ENCODE assay signal across 8 mouse cellular contexts in the genomic region with DNA sequence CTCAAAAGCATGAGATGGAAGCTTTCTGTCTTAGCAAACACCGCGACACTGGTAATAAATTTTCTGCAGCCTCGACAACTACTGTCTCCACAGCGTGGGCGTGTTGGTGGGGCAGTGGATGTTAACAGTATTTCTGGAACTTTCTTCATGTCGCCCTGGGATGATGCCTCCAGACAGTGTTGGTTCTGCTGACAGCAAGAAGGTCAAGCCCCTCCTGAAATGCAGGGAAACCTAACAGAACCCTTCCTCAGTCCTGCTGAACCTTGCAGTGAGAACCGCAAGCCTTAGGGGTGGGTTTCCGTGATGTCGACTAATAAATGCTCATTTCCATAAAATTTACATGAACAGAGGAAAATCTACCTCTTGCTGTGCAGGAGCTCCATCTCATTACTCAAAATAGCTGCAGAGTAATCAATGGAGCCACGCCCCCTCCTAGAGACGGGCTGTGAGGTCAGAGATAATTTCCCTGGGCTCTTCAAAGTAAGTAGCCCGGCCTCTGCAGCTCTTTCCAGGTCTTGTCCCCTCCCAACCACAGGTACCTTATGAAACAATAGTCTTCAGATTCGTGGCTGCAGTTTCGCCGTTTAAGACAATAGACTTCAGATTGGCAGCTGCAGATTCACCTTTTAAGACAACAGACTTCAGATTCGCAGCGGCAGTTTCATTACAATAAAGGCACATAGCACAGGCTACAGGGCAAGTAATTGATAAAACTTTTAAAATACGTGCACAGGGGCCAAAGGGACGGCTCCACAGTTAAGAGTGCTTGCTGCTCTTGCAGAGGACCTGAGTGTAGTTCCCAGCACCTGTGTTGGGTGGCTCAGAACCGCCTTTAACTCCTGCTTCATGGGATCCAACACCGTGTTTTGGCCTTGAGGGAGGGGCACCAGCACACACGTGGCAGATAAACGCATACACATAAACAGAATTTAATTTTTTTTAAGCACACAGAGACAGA.
DNase-seq lines count a peak whose midpoint lies in the region; ATAC-seq and TF ChIP-seq lines count a peak whose summit lies in the region.

No protein-coding gene starts in this region.

- intact Hi-C loops in left cerebral cortex, postnatal 4 days (cut with DNase I): no loop called here

- H3K4me3 ChIP-seq in forebrain, embryonic 14.5 days (ENCODE audit: low read depth, low read length): peak overlapping the region; percentile 20
- H3K4me3 ChIP-seq in hindbrain, postnatal 0 days (ENCODE audit: low read length): peak overlapping the region; percentile 40
- H3K4me3 ChIP-seq in midbrain, embryonic 11.5 days (ENCODE audit: low read depth, low read length): peak overlapping the region; percentile 23
- H3K4me3 ChIP-seq in stomach, embryonic 15.5 days (replicated peaks): peak overlapping the region; percentile 31

- TF ChIP-seq CTCF in hindbrain, postnatal 0 days (IDR thresholded peaks at IDR 0.05; ENCODE audit: low read depth): no peak

- H3K27me3 ChIP-seq in forebrain, embryonic 14.5 days (replicated peaks; ENCODE audit: control insufficient read depth, insufficient read depth, low read length): no peaks in the 10 kb centered on the region
- no peaks in the 10 kb centered on the region for H3K27me3 ChIP-seq in hindbrain, postnatal 0 days (ENCODE audit: insufficient read depth, low read length)
- no peaks in the 10 kb centered on the region for H3K27me3 ChIP-seq in midbrain, embryonic 11.5 days (ENCODE audit: control insufficient read depth, insufficient read depth, low read length)
- H3K27me3 ChIP-seq in stomach, embryonic 15.5 days (replicated peaks): no peaks in the 10 kb centered on the region

- DNase-seq in R1 (ENCODE audit: low read depth, low spot score): peak; percentile 97
- DNase-seq in forebrain, embryonic 14.5 days (ENCODE audit: low spot score): peak; percentile 89
- DNase-seq in hindbrain, postnatal 0 days (ENCODE audit: low spot score): peak; percentile 90
- peak; percentile 27 for DNase-seq in left cerebral cortex, postnatal 4 days
- peak; percentile 98 for DNase-seq in midbrain, embryonic 11.5 days (ENCODE audit: low spot score, missing footprints)

- no peaks in the 10 kb centered on the region for H3K9me3 ChIP-seq in forebrain, embryonic 14.5 days (replicated peaks; ENCODE audit: control insufficient read depth, low read length)
- no peaks in the 10 kb centered on the region for H3K9me3 ChIP-seq in hindbrain, postnatal 0 days (ENCODE audit: low read length)
- H3K9me3 ChIP-seq in midbrain, embryonic 11.5 days (ENCODE audit: control insufficient read depth, low read length): no peaks in the 10 kb centered on the region
- H3K9me3 ChIP-seq in stomach, embryonic 15.5 days: no peaks in the 10 kb centered on the region

- peak overlapping the region; percentile 44 for H3K9ac ChIP-seq in forebrain, embryonic 14.5 days (ENCODE audit: low read length)
- H3K9ac ChIP-seq in hindbrain, postnatal 0 days (replicated peaks; ENCODE audit: low read length): peak overlapping the region; percentile 44
- peak overlapping the region; percentile 32; the same call in 1 of the 2 replicates for H3K9ac ChIP-seq in midbrain, embryonic 11.5 days (ENCODE audit: low read length)
- no peak overlapping the region for H3K9ac ChIP-seq in stomach, embryonic 15.5 days

- peak overlapping the region; percentile 50 for H3K4me2 ChIP-seq in forebrain, embryonic 14.5 days (ENCODE audit: low read length)
- peak overlapping the region; percentile 64 for H3K4me2 ChIP-seq in hindbrain, postnatal 0 days (ENCODE audit: low read depth, low read length)
- peak overlapping the region; percentile 50 for H3K4me2 ChIP-seq in midbrain, embryonic 11.5 days
- peak overlapping the region; percentile 48 for H3K4me2 ChIP-seq in stomach, embryonic 15.5 days

- H3K4me1 ChIP-seq in forebrain, embryonic 14.5 days (ENCODE audit: control insufficient read depth, insufficient read depth, low read length): peaks cover 4% of the 10 kb centered on the region; the same call in 1 of the 2 replicates
- peaks cover 11% of the 10 kb centered on the region for H3K4me1 ChIP-seq in hindbrain, postnatal 0 days (ENCODE audit: insufficient read depth, low read length)
- H3K4me1 ChIP-seq in midbrain, embryonic 11.5 days (ENCODE audit: control insufficient read depth, insufficient read depth, low read length): no peaks in the 10 kb centered on the region
- H3K4me1 ChIP-seq in stomach, embryonic 15.5 days: peaks cover 11% of the 10 kb centered on the region; the same call in 1 of the 2 replicates

- 48% methylated on average over 23 of the region's 23 CpGs for WGBS in forebrain, embryonic 14.5 days
- 45% methylated on average over 23 of the region's 23 CpGs for WGBS in hindbrain, postnatal 0 days
- 57% methylated on average over 23 of the region's 23 CpGs for WGBS in midbrain, embryonic 11.5 days
- WGBS in stomach, embryonic 15.5 days: 46% methylated on average over 23 of the region's 23 CpGs

- H3K27ac ChIP-seq in forebrain, embryonic 14.5 days (ENCODE audit: low read depth, low read length): no peak overlapping the region
- H3K27ac ChIP-seq in hindbrain, postnatal 0 days: peak overlapping the region; percentile 62; the same call in 1 of the 2 replicates
- no peak overlapping the region for H3K27ac ChIP-seq in midbrain, embryonic 11.5 days (ENCODE audit: low read depth, low read length)
- no peak overlapping the region for H3K27ac ChIP-seq in stomach, embryonic 15.5 days

- ATAC-seq in cerebellum, adult (ENCODE audit: insufficient number of reproducible peaks, low FRiP score, low TSS enrichment): 0 out of 2 replicates have a peak, but pooled peaks have one; percentile 42
- ATAC-seq in forebrain, embryonic 14.5 days: peak; percentile 60
- ATAC-seq in hindbrain, postnatal 0 days: peak; percentile 67; the same call in 1 of the 2 replicates
- 0 out of 2 replicates have a peak, but pooled peaks have one; percentile 38 for ATAC-seq in midbrain, embryonic 11.5 days (ENCODE audit: low FRiP score)
- ATAC-seq in stomach, embryonic 15.5 days (ENCODE audit: insufficient read depth, low FRiP score, low read depth): 0 out of 2 replicates have a peak, but pooled peaks have one; percentile 33
- ATAC-seq in erythroid progenitor cell, adult 5-6 weeks (replicated peaks; ENCODE audit: low FRiP score, poor library complexity, severe bottlenecking): no peak

- H3K36me3 ChIP-seq in forebrain, embryonic 14.5 days (ENCODE audit: control insufficient read depth, insufficient read depth, low read length): no peaks in the 10 kb centered on the region
- H3K36me3 ChIP-seq in hindbrain, postnatal 0 days (ENCODE audit: insufficient read depth, low read length): no peaks in the 10 kb centered on the region
- no peaks in the 10 kb centered on the region for H3K36me3 ChIP-seq in midbrain, embryonic 11.5 days (ENCODE audit: control insufficient read depth, insufficient read depth, low read length)
- no peaks in the 10 kb centered on the region for H3K36me3 ChIP-seq in stomach, embryonic 15.5 days

Comparison
In these comparisons a context has a peak if more than half of its experiments do, and no peak if none do; other contexts are left out.
1. DNase-seq: peak in every context shown above with its lines; median percentile 98 in midbrain, embryonic 11.5 days; 97 in R1; 90 in hindbrain, postnatal 0 days; 89 in forebrain, embryonic 14.5 days; 27 in left cerebral cortex, postnatal 4 days.